Mouse (Mus musculus) kidney, adult 2 months (tissue): Measurements from ENCODE around the gene Lrtm2.

Experiments used
- CTCF ChIP-seq: fragments of 200-500 bp; conservative IDR thresholded peaks from 2 replicates; pipeline ENCODE4 v1.5.1; 2011; ENCODE audit warnings: low read depth, mild to moderate bottlenecking, control low read depth, low read length, moderate library complexity, mixed read lengths; ENCODE audit not compliant: insufficient read depth, insufficient read length
- POLR2A ChIP-seq: fragments of 200-500 bp; IDR thresholded peaks from one replicate; pipeline ENCODE4 v1.6.1; 2011; ENCODE audit warnings: low read depth, low read length, control low read depth

GRCm38 (mm10) chr6:119310176-119310575, 20.4 kb downstream of the Lrtm2 start:
- TF ChIP-seq POLR2A (no peak), CTCF (no peak)
